Mouse (Mus musculus): Measurements from ENCODE around the gene Fundc1.

DNA sequence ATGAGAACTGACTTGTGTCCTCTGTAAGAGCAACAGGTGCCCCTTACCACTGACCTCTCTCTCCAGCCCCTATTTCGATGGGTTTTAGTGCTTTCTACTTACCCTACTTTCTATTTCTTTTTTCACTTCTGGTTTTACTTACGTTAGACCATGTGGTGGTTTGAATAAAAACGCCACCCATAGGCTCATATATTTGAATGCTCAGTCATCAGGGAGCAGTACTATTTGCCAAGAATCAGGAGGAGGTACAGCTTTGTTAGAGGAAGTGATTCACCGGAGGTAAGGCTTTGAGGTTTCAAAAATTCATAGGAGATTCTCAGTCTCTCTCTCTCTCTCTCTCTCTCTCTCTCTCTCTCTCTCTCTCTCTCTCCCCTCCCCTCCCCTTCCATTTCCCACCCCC lies 34.4 kb downstream of the Fundc1 start:
- TF ChIP-seq CTCF (IDR thresholded peaks at IDR 0.05; ENCODE audit: extremely low read depth, insufficient read depth, low read length) (no peak), POLR2A (IDR thresholded peaks at IDR 0.05; ENCODE audit: extremely low read depth, insufficient read depth, low read length) (no peak)

Measured in cortical plate, adult 2 months (tissue).